Mouse (Mus musculus): Measurements from ENCODE around the gene Cdc20b.

Gene Cdc20b

GRCm38 (mm10) chr13:113031351-113031750 is 3.6 kb upstream of the Cdc20b start:
- DNase-seq (ENCODE audit: low spot score) = no peak

GRCm38 (mm10) chr13:113031792-113032571 is 2.9 kb upstream of the Cdc20b start:
- peak; percentile 18 for DNase-seq (ENCODE audit: low spot score)

GRCm38 (mm10) chr13:113032831-113033230 is 2.1 kb upstream of the Cdc20b start:
- no peak for DNase-seq (ENCODE audit: low spot score)

- DNase-seq (ENCODE audit: low spot score) = no peak
These were observed 532 bp upstream of the Cdc20b start for GRCm38 (mm10) chr13:113034271-113034886.

DNA sequence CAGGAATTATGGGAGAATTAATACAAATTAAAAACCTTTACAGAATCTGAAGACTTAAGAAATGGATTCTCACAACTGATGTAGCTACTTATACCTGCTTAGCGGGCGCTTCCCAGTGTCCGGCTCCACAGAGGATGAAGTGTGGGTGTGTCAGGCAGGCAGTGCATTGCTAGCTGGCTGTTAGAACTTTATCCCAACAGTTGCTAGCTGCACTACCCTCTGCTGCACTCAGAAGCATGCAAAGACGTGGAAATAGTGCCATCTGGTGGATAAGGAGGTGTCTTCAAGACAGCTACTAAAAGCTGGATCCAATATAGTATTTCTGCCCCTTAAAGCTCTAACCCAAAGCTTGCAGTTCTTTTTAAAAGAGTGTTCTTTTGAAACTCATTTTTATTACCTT is 941 bp downstream of the Cdc20b start:
- DNase-seq (ENCODE audit: low spot score) = peak; percentile 31

GRCm38 (mm10) chr13:113044876-113045275 is 10.0 kb downstream of the Cdc20b start:
- DNase-seq (ENCODE audit: low spot score) = no peak

DNA sequence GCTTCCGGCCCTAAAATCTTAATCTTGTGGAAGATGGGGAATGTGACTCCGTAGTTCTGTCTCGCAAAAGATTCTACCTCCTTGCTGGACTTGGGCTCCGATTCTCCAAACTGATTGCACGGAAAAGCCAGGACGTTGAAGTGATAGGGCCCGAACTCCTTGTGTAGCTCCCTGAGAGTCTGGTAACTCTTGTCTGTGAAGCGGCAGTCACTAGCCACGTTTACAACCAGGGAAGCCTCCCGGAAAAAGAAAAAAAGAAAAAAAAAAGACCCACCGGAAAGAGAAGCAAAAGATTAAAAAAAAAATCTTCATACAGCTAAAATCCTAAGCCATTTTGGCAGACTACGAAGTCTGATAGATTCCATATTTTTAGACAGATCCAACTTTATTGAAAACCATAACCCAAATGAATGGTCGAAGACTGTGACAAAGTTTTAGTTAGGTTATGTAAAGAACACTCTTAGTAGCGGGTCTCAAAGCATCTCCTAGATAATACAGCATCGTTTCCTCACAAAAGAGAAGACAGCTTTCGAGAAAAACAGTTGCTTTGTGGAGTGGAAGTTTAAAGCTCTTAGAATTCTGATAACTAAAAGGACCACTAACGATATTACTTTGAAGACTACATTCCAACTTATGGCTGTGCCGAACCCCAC is 10.7 kb downstream of the Cdc20b start:
- no peak for DNase-seq (ENCODE audit: low spot score)

DNA sequence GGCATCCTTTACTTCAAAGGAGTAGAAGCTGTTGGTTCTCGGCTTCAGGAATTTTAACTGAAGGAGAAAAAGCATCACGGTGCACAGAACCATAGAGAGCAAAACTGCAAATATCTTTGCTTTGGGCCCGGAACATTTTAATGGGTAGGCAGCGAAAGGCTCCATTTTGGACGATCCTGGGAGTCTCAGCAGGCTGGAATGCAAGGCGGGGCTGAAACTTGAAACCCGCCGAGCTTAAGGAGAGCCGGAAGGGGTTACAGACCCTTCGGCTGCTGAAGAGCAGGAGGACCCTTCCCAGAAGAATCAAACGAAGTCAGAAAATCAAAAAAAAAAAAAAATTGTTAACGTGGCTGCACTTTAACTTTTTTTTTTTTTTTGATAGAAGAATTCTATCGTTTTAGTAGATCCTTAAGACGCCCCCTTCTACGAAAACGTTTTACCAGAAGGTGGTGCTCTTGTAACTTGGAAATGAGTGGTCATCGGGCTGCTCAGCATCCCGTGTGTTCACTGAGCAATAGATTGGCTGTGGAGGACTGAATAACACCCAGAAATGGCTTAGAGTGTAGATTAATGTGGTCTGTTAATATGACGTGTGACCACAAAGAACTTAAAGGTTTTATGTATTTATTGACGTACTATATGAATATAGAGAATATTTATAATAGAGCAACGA is 11.4 kb downstream of the Cdc20b start, which contains the start of gene Gpx8:
Gene Gpx8, minus strand, starts transcription at position 200 of the 673 bp plus-strand sequence.
- DNase-seq (ENCODE audit: low spot score) = peak; percentile 58

DNA sequence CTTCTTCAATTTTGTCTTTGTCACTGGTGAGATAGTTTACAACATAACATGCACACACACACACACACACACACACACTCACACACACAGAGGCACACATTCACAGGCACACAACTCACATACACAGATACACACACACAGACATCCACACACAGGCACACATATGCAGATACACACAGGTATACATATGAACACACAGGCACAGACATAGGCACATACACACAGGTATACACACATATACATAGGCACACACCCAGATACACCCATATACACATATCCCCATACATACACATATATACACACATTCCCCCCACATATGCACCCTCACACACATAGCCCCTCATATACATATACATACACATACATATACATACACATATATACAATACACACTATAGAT is 12.1 kb downstream of the Cdc20b start:
- no peak for DNase-seq (ENCODE audit: low spot score)

DNA sequence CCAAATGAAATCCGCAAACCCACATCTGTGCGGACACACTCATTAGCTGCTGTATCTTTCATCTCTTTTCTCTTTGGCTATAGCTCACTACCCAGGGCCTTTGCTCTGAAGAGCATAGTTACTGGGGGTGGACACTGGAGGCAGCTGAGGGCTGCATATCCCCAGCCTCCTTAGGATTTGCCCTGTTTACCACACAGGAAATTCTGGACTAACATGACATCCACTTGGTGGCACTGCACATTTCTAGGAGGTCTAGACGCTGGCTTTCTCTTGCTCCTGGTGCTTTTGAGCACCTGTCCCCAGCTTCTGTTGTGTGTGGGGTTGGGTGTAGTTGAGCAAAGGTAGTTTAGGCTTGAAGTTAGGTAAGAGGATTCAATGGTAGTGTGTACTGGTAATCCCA is 12.7 kb downstream of the Cdc20b start:
- DNase-seq (ENCODE audit: low spot score) = no peak

DNA sequence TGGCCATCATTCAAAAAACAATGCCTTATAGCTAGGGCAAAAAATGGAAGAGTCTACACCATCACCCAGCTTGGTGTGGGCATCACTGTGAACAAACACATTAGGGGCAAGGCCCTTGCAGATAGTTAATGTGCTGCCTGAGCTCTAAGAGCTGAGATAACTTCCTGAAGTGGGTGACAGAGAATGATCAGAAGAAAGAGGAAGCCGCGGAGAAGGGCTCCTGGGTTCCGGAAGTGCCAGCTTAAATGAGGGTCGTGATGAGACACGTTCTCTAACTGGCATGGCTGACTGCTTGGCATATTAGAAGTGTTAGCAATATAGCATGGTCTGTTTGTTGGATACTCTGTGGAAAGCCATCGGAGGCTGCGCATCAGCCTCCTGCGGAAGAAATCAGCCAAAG is 19.3 kb downstream of the Cdc20b start:
- DNase-seq (ENCODE audit: low spot score) = no peak

DNA sequence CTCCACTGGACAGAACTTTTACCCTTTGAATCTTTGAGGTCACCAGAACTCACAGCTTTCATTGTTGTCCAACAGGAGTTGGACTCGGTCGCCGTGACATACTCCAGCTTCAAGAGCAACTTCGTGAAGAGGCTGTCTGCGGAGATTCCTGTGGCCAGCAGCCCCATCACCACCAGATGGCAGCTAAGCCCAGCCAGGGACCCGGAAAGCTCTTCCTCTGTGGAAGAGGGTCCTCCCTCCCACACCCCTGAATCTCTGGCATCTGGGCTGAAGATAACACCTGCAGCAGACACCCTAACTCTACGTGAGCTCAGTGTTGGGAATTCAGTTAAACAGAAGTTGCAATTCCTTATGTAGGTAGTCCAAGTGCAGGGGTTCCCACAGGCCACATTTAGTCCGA is 20.9 kb downstream of the Cdc20b start:
- DNase-seq (ENCODE audit: low spot score) = no peak

- DNase-seq (ENCODE audit: low spot score) = no peak
These were observed 26.8 kb downstream of the Cdc20b start for GRCm38 (mm10) chr13:113061746-113062145.

- no peak for DNase-seq (ENCODE audit: low spot score)
These were observed 29.6 kb downstream of the Cdc20b start for GRCm38 (mm10) chr13:113064542-113064941.

DNA sequence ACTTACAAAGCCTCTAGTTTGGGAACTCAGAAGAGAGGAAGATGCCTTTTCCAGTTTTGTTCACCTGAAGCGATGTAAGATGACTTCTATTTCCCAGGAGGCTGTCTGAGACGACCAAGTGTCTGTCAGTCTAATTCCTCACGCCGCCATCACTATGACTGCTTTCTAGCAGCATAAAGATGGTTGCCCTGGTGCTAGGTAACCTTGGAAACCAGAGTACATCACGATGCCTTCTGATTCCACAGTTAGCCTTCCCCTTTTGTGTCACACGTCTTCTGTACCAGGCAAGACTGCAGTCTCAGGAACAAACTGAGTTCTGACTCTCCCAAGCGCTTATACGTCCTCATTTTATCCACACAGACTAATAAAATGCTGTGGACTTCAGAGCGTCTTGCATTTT is 44.1 kb downstream of the Cdc20b start:
- DNase-seq (ENCODE audit: low spot score) = no peak

- no peak for DNase-seq (ENCODE audit: low spot score)
These were observed 47.2 kb downstream of the Cdc20b start for GRCm38 (mm10) chr13:113082101-113082500.

GRCm38 (mm10) chr13:113084732-113085131 is 49.8 kb downstream of the Cdc20b start:
- DNase-seq (ENCODE audit: low spot score) = no peak

- no peak for DNase-seq (ENCODE audit: low spot score)
These were observed 52.5 kb downstream of the Cdc20b start for GRCm38 (mm10) chr13:113087226-113088017.

- no peak for DNase-seq (ENCODE audit: low spot score)
These were observed 55.6 kb downstream of the Cdc20b start for GRCm38 (mm10) chr13:113090489-113090888.

DNA sequence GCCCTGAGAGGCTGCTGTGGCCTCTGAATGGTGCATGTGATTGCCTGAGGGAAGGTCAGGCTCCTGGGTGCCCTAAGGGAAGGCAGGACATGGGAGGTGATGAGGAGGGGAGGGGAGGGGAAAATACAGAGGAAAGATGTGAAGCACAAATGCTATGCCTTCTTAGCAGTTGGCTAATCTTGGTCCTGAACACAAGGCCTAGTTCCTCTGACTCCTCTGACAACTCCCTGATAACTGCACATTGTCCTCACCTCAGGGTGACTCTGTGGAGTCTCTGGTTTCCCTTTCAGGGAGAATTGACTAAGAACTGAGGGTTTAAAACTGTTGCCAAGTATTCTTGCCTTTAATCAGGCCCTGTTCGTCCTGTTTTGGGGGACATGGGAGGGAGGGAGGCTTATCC is 59.7 kb downstream of the Cdc20b start:
- no peak for DNase-seq (ENCODE audit: low spot score)

DNA sequence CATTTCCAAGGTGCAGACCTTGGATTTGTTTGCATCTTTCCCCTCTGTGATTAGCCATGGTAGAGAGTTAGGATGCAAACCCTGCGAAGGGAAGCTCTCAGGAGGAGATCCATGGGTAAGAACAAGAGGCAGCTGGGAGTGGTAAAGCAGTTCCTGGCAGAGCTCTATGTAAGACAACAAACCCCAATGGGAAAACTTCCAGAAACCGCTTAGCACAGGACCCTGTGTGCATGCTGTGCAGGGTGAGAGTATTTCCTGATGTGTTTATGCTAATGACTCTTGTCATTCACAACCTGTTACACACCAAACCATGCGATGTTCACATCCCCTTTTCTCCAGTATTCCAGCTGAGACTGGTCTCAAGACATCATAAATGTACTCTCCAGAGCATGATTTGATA is 62.1 kb downstream of the Cdc20b start:
- no peak for DNase-seq (ENCODE audit: low spot score)

- no peak for DNase-seq (ENCODE audit: low spot score)
These were observed 63.5 kb downstream of the Cdc20b start for GRCm38 (mm10) chr13:113098406-113098805.
